Mouse (Mus musculus) induced T-regulatory cell, adult 2 months (primary cell): ENCODE measurements around the gene Olfr1212.

ENCODE experiments used
- DNase-seq: peaks from one replicate; pipeline ENCODE4 v3.0.0-alpha.2; 2012; ENCODE audit warnings: low read depth

Olfr1212 gene

GRCm38 (mm10) chr2:88953669-88954068 is at the start of gene Olfr1212:
Olfr1212 (plus strand) TSS chr2:88953969.
- no peak for DNase-seq

- no peak for DNase-seq
These were observed 38.7 kb upstream of the Olfr1212 start, which contains the start of gene Olfr1209 for GRCm38 (mm10) chr2:88915057-88915456. Olfr1209 (minus strand) TSS chr2:88915157.

GRCm38 (mm10) chr2:88938011-88938410 is 15.8 kb upstream of the Olfr1212 start, which contains the start of gene Olfr1211:
Olfr1211 (minus strand) TSS chr2:88938111.
- DNase-seq = no peak

GRCm38 (mm10) chr2:88980181-88980580 is 26.4 kb downstream of the Olfr1212 start, which contains the start of gene Gm13762:
Gm13762 (minus strand) TSS chr2:88980281.
- DNase-seq = no peak

- DNase-seq = no peak
These were observed 38.8 kb downstream of the Olfr1212 start, which contains the start of gene Olfr1214 for GRCm38 (mm10) chr2:88992553-88992952. Olfr1214 (minus strand) TSS chr2:88992653.

GRCm38 (mm10) chr2:89006873-89007272 is 53.1 kb downstream of the Olfr1212 start, which contains the start of gene Olfr1215:
Olfr1215 (minus strand) TSS chr2:89006973.
- no peak for DNase-seq
